Mouse (Mus musculus): ENCODE measurements around the gene Hsf2bp. TPM values are rescaled to one million over a fixed set of nuclear protein-coding genes. Genes with fewer than 3 reads are reported as not detected.

Hsf2bp gene
- total and polyA plus RNA-seq, 3 experiments = 0.04 to 0.15 TPM; not detected in 1

- DNase-seq (ENCODE audit: low read depth, low spot score) = no peak
- no peak overlapping the region for H3K27ac ChIP-seq (ENCODE audit: control insufficient read depth, low read depth, low read length)
- H3K79me2 ChIP-seq (ENCODE audit: control insufficient read depth, insufficient read depth, low read length, poor library complexity) = no peaks in the 10 kb centered on the region
- no peak overlapping the region for H3K4me3 ChIP-seq (ENCODE audit: control insufficient read depth in 1 of 2, insufficient read depth in 1 of 2, low read depth in 2 of 2, low read length in 2 of 2)
- no peaks in the 10 kb centered on the region for H3K9me3 ChIP-seq (replicated peaks; ENCODE audit: insufficient read depth, low read length)
- H3K36me3 ChIP-seq (ENCODE audit: control insufficient read depth in 1 of 2, insufficient read depth in 2 of 2, low read length in 2 of 2) = no peaks in the 10 kb centered on the region
- H3K4me1 ChIP-seq (ENCODE audit: control insufficient read depth in 1 of 2, insufficient read depth in 2 of 2, low read length in 2 of 2) = no peaks in the 10 kb centered on the region
- TF ChIP-seq POLR2AphosphoS2 (IDR thresholded peaks at IDR 0.05; ENCODE audit: low read length) (no peak), MAZ (IDR thresholded peaks at IDR 0.05; ENCODE audit: low read depth, low read length) (no peak), CTCF (IDR thresholded peaks at IDR 0.05 in 2 of 3, conservative IDR thresholded peaks at IDR 0.05 in 1 of 3; ENCODE audit: control insufficient read depth in 1 of 3, insufficient read depth in 1 of 3, low read depth in 2 of 3, low read length in 3 of 3, poor library complexity in 1 of 3, severe bottlenecking in 1 of 3) (no peak), CHD2 (IDR thresholded peaks at IDR 0.05; ENCODE audit: low read length) (no peak), RAD21 (IDR thresholded peaks at IDR 0.05; ENCODE audit: low read depth, low read length) (no peak)
- H3K9ac ChIP-seq (ENCODE audit: control insufficient read depth, low read depth, low read length, poor library complexity, severe bottlenecking) = no peak overlapping the region
- H3K27me3 ChIP-seq (ENCODE audit: control insufficient read depth in 1 of 2, insufficient read depth in 2 of 2, low read length in 2 of 2) = peaks cover 0 to 3% of the 10 kb centered on the region in 2 experiments
Observed at GRCm38 (mm10) chr17:32012254-32012653, 23.9 kb downstream of the Hsf2bp start.

- Histone ChIP-seq H3K27ac (ENCODE audit: control insufficient read depth, low read depth, low read length) (no peak overlapping the region), H3K9ac (ENCODE audit: control insufficient read depth, low read depth, low read length, poor library complexity, severe bottlenecking) (no peak overlapping the region), H3K4me3 (ENCODE audit: control insufficient read depth in 1 of 2, insufficient read depth in 1 of 2, low read depth in 2 of 2, low read length in 2 of 2) (no peak overlapping the region), H3K79me2 (ENCODE audit: control insufficient read depth, insufficient read depth, low read length, poor library complexity) (no peaks in the 10 kb centered on the region), H3K27me3 (ENCODE audit: control insufficient read depth in 1 of 2, insufficient read depth in 2 of 2, low read length in 2 of 2) (peaks cover 0 to 3% of the 10 kb centered on the region in 2 experiments), H3K9me3 (replicated peaks; ENCODE audit: insufficient read depth, low read length) (no peaks in the 10 kb centered on the region), H3K36me3 (ENCODE audit: control insufficient read depth in 1 of 2, insufficient read depth in 2 of 2, low read length in 2 of 2) (no peaks in the 10 kb centered on the region), H3K4me1 (ENCODE audit: control insufficient read depth in 1 of 2, insufficient read depth in 2 of 2, low read length in 2 of 2) (no peaks in the 10 kb centered on the region)
- no peak for DNase-seq (ENCODE audit: low read depth, low spot score)
- no peak for TF ChIP-seq HCFC1 (IDR thresholded peaks at IDR 0.05; ENCODE audit: low read depth, low read length)
- no peak for TF ChIP-seq SIN3A (IDR thresholded peaks at IDR 0.05; ENCODE audit: low read length)
- no peak for TF ChIP-seq ZKSCAN1 (IDR thresholded peaks at IDR 0.05; ENCODE audit: low read depth, low read length)
- no peak for TF ChIP-seq GATA1 (IDR thresholded peaks at IDR 0.05; ENCODE audit: low read depth, low read length)
- no peak for TF ChIP-seq JUND (IDR thresholded peaks at IDR 0.05; ENCODE audit: low read depth, low read length)
- no peak for TF ChIP-seq EP300 (IDR thresholded peaks at IDR 0.05; ENCODE audit: low read depth in 1 of 2, low read length in 2 of 2)
- no peak for TF ChIP-seq MEF2A (IDR thresholded peaks at IDR 0.05; ENCODE audit: extremely low read depth, insufficient replicate concordance, low read depth, low read length, poor library complexity, severe bottlenecking)
- TF ChIP-seq POLR2A (IDR thresholded peaks at IDR 0.05; ENCODE audit: control insufficient read depth in 1 of 2, insufficient read depth in 1 of 2, low read depth in 1 of 2, low read length in 2 of 2, poor library complexity in 1 of 2) = no peak
- no peak for TF ChIP-seq TCF12 (IDR thresholded peaks at IDR 0.05; ENCODE audit: low read depth, low read length)
- no peak for TF ChIP-seq UBTF (IDR thresholded peaks at IDR 0.05; ENCODE audit: borderline replicate concordance, insufficient read depth, low read depth, low read length)
- TF ChIP-seq USF2 (IDR thresholded peaks at IDR 0.05; ENCODE audit: borderline replicate concordance in 1 of 2, insufficient read depth in 1 of 2, low read depth in 1 of 2, low read length in 2 of 2) = no peak
- no peak for TF ChIP-seq POLR2AphosphoS5 (IDR thresholded peaks at IDR 0.05; ENCODE audit: borderline replicate concordance, low read depth, low read length)
- no peak for TF ChIP-seq KAT2A (conservative IDR thresholded peaks at IDR 0.05; ENCODE audit: low read depth, low read length)
- no peak for TF ChIP-seq MAFK (IDR thresholded peaks at IDR 0.05; ENCODE audit: borderline replicate concordance, low read depth, low read length)
- no peak for TF ChIP-seq CHD2 (IDR thresholded peaks at IDR 0.05; ENCODE audit: low read length)
- no peak for TF ChIP-seq RAD21 (IDR thresholded peaks at IDR 0.05; ENCODE audit: low read depth, low read length)
- TF ChIP-seq ZC3H11A (IDR thresholded peaks at IDR 0.05; ENCODE audit: low read depth, low read length) = no peak
- TF ChIP-seq ETS1 (IDR thresholded peaks at IDR 0.05; ENCODE audit: low read depth, low read length) = no peak
- TF ChIP-seq MAX (IDR thresholded peaks at IDR 0.05; ENCODE audit: low read length) = no peak
- TF ChIP-seq CHD1 (IDR thresholded peaks at IDR 0.05; ENCODE audit: low read depth, low read length) = no peak
Observed at GRCm38 (mm10) chr17:32011694-32012093, 24.5 kb downstream of the Hsf2bp start.

Measured in MEL (cell line).